Mouse (Mus musculus) gastrocnemius, adult 18-20 months (tissue): ENCODE measurements at regions not wholly inside any gene's neighbourhood (a gene's known extent, or its start where the extent isn't known, plus 50 kb on each side); places are given as distances from the start of the nearest gene placed in this dataset.
A peak's percentile ranks its signal among the peaks of the same experiment; 100 is the strongest.

Experiments
- DNase-seq: peaks from one replicate; pipeline ENCODE4 v3.0.0; 2021; ENCODE audit warnings: low spot score

DNA sequence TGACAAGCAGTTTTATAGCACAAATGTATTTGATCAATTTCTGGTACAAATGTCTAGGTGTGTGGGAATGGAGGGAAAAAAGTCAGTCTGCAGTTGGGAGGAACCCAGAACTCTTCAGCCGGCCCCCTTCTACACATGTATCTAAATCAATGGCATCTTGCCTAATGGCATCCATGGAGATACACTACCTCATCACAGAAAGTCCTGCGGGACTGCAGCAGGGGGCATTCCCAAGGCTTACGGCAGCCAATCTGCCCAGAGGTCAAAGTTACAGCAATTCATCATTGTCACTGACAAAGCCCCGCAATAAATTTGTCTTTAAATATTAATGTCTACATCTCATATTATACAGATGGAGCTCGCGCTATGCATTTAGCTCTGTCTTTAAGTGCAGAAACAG lies 135.7 kb upstream of the Arhgap5 start:
- DNase-seq = no peak

GRCm38 (mm10) chr12:52368466-52368865 lies 135.3 kb upstream of the Arhgap5 start:
- DNase-seq = no peak

DNA sequence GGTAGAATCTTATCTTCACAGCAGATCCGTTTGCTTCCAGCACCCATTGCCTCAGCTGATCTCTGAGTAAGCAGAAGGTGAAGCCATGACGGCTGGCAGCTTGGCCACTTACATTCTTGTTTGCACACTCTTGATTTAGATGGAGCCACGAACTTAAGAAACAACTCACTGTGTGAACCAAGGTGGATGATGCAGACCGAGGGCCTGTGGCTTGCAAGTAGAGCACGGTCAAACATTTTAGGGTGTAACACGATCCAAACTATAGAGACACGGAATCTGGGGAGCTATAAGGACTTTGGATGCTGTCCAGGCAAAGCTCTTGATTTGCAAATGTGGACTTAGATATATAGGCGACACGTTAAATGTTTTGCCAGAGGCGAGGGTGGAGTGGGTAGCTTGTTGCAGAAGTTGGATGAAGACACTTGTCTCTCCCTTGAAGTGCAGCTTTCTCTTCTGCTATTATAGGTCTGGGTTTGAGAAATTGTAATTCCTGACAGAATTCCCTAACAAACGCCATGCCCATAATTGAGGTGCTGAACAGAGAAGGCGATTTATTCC lies 133.5 kb upstream of the Arhgap5 start:
- DNase-seq = no peak

DNA sequence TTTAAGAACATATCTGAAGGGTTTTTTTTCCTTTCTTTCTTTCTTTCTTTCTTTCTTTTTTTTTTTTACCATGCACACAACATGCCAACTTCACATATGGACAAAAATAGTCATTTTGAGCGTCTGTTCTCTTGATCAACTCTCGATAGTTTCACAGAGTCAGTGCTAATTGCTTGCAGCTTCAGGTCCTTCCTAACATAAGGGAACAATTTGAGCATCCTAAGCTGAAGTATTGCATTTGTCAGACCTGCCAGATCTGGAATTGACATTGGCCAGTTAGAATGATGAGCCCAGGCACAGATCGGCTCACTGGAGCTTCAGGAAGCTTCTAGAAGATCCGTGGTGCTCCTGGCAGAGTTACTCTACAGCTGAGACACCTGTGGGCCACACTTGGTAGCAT lies 128.7 kb upstream of the Arhgap5 start:
- DNase-seq = no peak

- peak; percentile 17 for DNase-seq
These were observed 126.9 kb upstream of the Arhgap5 start for GRCm38 (mm10) chr12:52376692-52377462.

- no peak for DNase-seq
These were observed 126.3 kb upstream of the Arhgap5 start for GRCm38 (mm10) chr12:52377463-52377848.

GRCm38 (mm10) chr12:52379245-52379644 lies 124.5 kb upstream of the Arhgap5 start:
- no peak for DNase-seq

DNA sequence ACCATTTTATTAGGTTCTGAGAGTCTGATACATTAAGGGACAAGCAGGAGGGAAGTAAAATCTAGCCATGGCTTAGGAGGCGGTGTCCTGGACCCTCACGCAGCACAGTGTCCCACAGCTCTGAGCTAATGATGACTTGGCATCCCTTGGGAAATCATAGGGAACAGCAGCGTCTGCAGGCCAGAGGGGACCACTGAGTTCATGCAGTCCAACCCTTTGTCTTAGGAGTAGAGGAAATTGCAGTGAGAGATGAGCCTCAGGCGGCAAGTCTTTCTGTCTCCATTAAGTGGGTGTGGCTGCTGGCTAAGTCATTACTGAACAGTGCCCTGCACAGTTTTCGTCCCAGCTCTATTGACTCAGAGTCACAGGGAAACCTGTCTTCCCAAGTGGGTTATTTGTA lies 123.8 kb upstream of the Arhgap5 start:
- no peak for DNase-seq

GRCm38 (mm10) chr12:52381161-52381967 lies 122.4 kb upstream of the Arhgap5 start:
- DNase-seq = no peak

DNA sequence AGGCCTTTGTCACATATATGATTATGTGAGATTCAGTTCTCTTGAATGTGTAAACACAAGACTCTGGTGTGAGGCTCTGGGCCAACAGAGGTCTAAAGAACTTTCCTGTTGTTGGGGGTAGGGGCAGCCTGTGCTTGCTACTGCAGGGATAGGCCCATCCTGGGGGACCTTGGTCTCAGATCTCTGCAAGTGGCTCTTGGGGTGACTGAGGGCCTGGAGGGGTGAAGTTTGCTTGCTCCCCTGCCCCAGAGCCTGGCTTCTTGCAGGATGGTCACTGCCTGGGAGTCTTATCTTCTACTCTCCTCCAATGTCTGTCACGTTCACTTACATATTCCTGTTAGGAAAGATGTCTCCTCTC lies 121.8 kb upstream of the Arhgap5 start:
- DNase-seq = no peak

- no peak for DNase-seq
These were observed 120.8 kb upstream of the Arhgap5 start for GRCm38 (mm10) chr12:52382832-52383580.

GRCm38 (mm10) chr12:52389552-52389951 lies 114.2 kb upstream of the Arhgap5 start:
- no peak for DNase-seq

GRCm38 (mm10) chr12:52390242-52390641 lies 113.5 kb upstream of the Arhgap5 start:
- no peak for DNase-seq

- no peak for DNase-seq
These were observed 111.1 kb upstream of the Arhgap5 start for GRCm38 (mm10) chr12:52392636-52393035.

- no peak for DNase-seq
These were observed 109.6 kb upstream of the Arhgap5 start for GRCm38 (mm10) chr12:52393981-52394718.

DNA sequence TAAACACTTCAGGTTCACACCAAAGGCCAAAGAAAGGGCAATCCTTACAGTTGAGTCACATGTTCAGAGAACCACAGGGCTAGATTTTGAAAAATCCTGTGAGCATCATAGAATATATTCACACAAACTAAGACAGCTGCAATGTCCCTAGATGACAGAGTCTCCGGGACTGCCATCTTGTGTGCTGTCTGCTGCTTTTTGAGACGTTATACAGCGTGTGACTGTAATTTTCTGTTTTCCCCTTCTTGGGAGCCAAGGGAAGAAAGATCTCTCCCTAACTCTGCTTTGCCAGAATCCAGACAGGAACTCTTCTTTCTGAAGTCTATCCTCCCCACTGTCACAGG lies 109.1 kb upstream of the Arhgap5 start:
- DNase-seq = no peak

GRCm38 (mm10) chr12:52395111-52395510 lies 108.7 kb upstream of the Arhgap5 start:
- DNase-seq = no peak

DNA sequence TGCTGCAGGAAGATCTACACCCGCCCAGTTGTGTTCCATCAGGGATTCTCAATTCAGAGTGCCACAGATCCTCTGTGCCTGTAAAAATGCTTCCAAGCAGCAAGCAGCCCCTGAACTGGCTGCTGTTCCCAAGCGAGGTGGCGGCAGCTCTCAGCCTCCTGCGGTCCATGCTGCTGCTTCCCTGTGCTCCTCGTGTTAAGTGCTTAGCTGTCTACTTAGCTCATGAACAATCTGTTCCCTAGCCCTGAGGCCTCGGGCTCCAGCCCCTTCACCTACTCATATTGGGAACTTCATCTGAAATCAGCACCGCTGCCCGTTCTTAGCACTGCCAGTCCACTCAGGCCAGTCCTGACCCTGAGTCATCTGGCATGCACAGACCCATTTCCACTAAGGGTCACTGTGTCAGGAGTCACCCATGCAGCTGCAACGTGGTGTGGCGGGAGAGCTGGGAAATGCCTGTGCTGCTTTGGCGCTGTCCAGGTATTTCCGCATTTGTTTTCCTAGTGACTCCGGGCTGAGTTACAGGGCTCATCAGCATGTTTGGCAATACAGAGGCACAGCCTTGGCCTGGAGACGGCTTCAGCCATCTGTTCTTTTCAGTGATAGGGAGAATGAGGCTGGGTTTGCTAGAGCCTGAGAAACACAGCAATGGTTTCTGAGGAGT lies 107.5 kb upstream of the Arhgap5 start:
- DNase-seq = peak; percentile 50

DNA sequence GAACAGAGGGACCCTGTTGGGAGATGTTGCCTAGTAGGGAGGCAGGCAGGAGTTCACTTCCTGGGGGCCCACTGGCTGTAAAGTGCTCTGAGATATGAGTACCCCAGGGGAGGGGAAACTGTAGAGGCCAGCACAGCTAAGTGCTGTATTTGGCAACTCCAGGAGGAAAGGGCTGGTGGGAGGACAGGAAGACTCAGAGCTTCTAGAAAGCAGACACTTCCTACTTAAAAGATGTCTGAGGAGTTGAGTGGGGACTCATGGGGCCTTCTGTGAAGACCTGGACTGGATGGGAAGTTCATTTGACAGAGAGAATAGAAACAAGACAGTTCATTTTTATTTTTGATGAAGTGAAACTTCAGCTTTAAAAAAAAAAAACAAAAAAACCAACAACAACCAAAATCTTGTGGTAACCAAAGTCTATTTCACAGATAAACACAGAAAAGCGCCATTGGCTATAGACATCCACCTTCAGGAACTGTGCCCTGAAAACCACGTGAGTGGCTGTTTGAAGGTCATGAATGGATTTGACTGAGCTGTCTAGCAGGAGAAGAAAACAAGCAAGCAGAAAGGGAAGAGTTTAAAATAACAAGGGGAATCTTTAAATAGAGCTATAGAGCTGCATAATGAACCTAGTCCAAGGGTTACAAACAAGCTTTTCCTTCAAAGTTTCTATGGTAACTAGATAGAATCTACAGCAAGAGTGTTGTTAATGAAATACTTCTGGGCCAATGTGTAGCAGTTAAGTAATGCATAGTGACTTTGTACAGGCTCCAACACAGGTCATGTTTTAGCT lies 105.9 kb upstream of the Arhgap5 start:
- no peak for DNase-seq

- DNase-seq = no peak
These were observed 105.2 kb upstream of the Arhgap5 start for GRCm38 (mm10) chr12:52398511-52398975.
